In the genomic region with DNA sequence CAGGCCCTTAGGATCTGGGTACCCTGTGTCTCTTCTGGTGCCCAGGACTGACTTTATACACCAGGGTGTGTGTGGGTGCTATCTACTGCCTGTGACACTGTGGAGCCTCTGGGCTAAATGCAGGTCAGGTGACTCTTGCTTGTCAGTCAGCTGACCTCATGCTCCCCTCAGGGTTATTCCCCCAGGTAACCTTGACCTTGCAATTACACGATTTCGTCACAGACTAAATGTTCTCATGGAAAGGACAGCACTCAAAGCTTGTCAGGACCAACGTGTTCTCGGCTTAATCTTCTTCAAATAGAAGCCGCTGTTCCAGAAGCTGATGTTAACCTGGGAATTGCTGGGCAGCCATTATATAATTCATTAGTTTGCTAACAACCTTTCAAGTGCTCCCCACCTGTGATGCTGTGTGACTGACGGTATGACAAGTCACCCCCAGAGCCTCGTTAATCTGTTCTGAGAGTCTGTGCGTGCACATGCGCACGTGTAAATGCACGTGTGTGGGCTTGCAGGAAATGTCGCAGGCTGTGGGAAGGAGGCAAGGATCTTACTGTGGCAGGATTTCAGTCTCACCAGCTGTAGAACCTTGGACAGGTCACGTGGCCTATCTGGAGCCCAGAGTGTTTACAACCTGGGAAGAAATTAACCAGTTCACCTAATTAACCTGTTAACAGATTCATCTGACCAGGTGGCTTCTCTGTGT, we compare ENCODE assay signal across 9 mouse cellular contexts.
DNase-seq lines count a peak whose midpoint lies in the region; ATAC-seq and TF ChIP-seq lines count a peak whose summit lies in the region.
"Had no signal": no experiment of that assay in that cellular context is flagged by ENCODE, and none has a peak within 500 bp of the region (broad histone marks: within the 10 kb centered on the region; RNA-seq: fewer than 3 reads in every experiment).

No protein-coding gene starts in this region.

- no peak overlapping the region for H3K4me2 ChIP-seq in hindbrain, postnatal 0 days (ENCODE audit: low read depth, low read length)
- no peak overlapping the region for H3K4me2 ChIP-seq in hindbrain, embryonic 12.5 days (replicated peaks)
- H3K4me2 ChIP-seq in midbrain, embryonic 15.5 days: no peak overlapping the region
- H3K4me2 ChIP-seq: heart, embryonic 12.5 days; liver, embryonic 13.5 days had no signal

- H3K9ac ChIP-seq in hindbrain, postnatal 0 days (replicated peaks; ENCODE audit: low read length): no peak overlapping the region
- no peak overlapping the region for H3K9ac ChIP-seq in hindbrain, embryonic 12.5 days
- H3K9ac ChIP-seq in midbrain, embryonic 15.5 days: no peak overlapping the region
- H3K9ac ChIP-seq: heart, embryonic 12.5 days; liver, embryonic 13.5 days had no signal

- H3K27ac ChIP-seq in hindbrain, postnatal 0 days: no peak overlapping the region
- H3K27ac ChIP-seq in hindbrain, embryonic 12.5 days: no peak overlapping the region
- H3K27ac ChIP-seq in midbrain, embryonic 15.5 days: no peak overlapping the region
- no peak overlapping the region for H3K27ac ChIP-seq in midbrain, embryonic 10.5 days (replicated peaks)
- H3K27ac ChIP-seq: liver, embryonic 13.5 days had no signal

- no peaks in the 10 kb centered on the region for H3K36me3 ChIP-seq in hindbrain, postnatal 0 days (ENCODE audit: insufficient read depth, low read length)
- H3K36me3 ChIP-seq in hindbrain, embryonic 12.5 days: no peaks in the 10 kb centered on the region
- no peaks in the 10 kb centered on the region for H3K36me3 ChIP-seq in midbrain, embryonic 15.5 days (replicated peaks)
- no peaks in the 10 kb centered on the region for H3K36me3 ChIP-seq in midbrain, embryonic 10.5 days
- H3K36me3 ChIP-seq: heart, embryonic 12.5 days; liver, embryonic 13.5 days had no signal

- no peaks in the 10 kb centered on the region for H3K4me1 ChIP-seq in hindbrain, postnatal 0 days (ENCODE audit: insufficient read depth, low read length)
- H3K4me1 ChIP-seq in hindbrain, embryonic 12.5 days: peaks cover 6% of the 10 kb centered on the region; the same call in 1 of the 2 replicates
- H3K4me1 ChIP-seq in midbrain, embryonic 15.5 days: no peaks in the 10 kb centered on the region
- H3K4me1 ChIP-seq in midbrain, embryonic 10.5 days: peaks cover 15% of the 10 kb centered on the region
- H3K4me1 ChIP-seq: heart, embryonic 12.5 days; liver, embryonic 13.5 days had no signal

- no peaks in the 10 kb centered on the region for H3K27me3 ChIP-seq in hindbrain, postnatal 0 days (ENCODE audit: insufficient read depth, low read length)
- H3K27me3 ChIP-seq in hindbrain, embryonic 12.5 days: peaks cover 16% of the 10 kb centered on the region; the same call in 1 of the 2 replicates
- no peaks in the 10 kb centered on the region for H3K27me3 ChIP-seq in midbrain, embryonic 15.5 days (replicated peaks)
- no peaks in the 10 kb centered on the region for H3K27me3 ChIP-seq in midbrain, embryonic 10.5 days (ENCODE audit: low read depth, poor library complexity, severe bottlenecking)
- H3K27me3 ChIP-seq: liver, embryonic 13.5 days had no signal

- no peaks in the 10 kb centered on the region for H3K9me3 ChIP-seq in hindbrain, postnatal 0 days (ENCODE audit: low read length)
- 0 out of 2 replicates have a peak, but pooled peaks cover 2% of the 10 kb centered on the region for H3K9me3 ChIP-seq in hindbrain, embryonic 12.5 days (replicated peaks)
- no peaks in the 10 kb centered on the region for H3K9me3 ChIP-seq in midbrain, embryonic 15.5 days
- no peaks in the 10 kb centered on the region for H3K9me3 ChIP-seq in midbrain, embryonic 10.5 days (replicated peaks)
- H3K9me3 ChIP-seq: heart, embryonic 12.5 days; liver, embryonic 13.5 days had no signal

- no peak overlapping the region for H3K4me3 ChIP-seq in hindbrain, postnatal 0 days (ENCODE audit: low read length)
- no peak overlapping the region for H3K4me3 ChIP-seq in hindbrain, embryonic 12.5 days
- no peak overlapping the region for H3K4me3 ChIP-seq in midbrain, embryonic 15.5 days
- no peak overlapping the region for H3K4me3 ChIP-seq in midbrain, embryonic 10.5 days
- H3K4me3 ChIP-seq: heart, embryonic 12.5 days; liver, embryonic 13.5 days had no signal

- DNase-seq in hindbrain, postnatal 0 days (ENCODE audit: low spot score): peak; percentile 58
- DNase-seq in midbrain, embryonic 10.5 days (ENCODE audit: low spot score): no peak
- DNase-seq in gonadal fat pad, adult 2 months (ENCODE audit: low read depth): peak; percentile 12
- peak; percentile 38 for DNase-seq in right cerebral cortex, postnatal 14 days
- no peak for DNase-seq in layer of hippocampus, postnatal 25 days (ENCODE audit: extremely low spot score in 1 of 2, low spot score in 1 of 2)
- DNase-seq: liver, embryonic 13.5 days had no signal

- 66% methylated on average over 13 of the region's 13 CpGs for whole genome bisulfite sequencing in hindbrain, postnatal 0 days
- WGBS in hindbrain, embryonic 12.5 days: 66% methylated on average over 13 of the region's 13 CpGs
- 48% methylated on average over 13 of the region's 13 CpGs for WGBS in midbrain, embryonic 15.5 days
- 82% methylated on average over 13 of the region's 13 CpGs for WGBS in midbrain, embryonic 10.5 days

- ATAC-seq in hindbrain, postnatal 0 days: no peak
- no peak for ATAC-seq in hindbrain, embryonic 12.5 days (ENCODE audit: low FRiP score)
- 0 out of 2 replicates have a peak, but pooled peaks have one; percentile 30 for ATAC-seq in midbrain, embryonic 15.5 days (replicated peaks)

- TF ChIP-seq CTCF in hindbrain, postnatal 0 days (IDR thresholded peaks at IDR 0.05; ENCODE audit: low read depth): no peak

Comparison
In these comparisons a context has a peak if more than half of its experiments do, and no peak if none do; other contexts are left out.
1. DNase-seq: peak in hindbrain, postnatal 0 days (single experiment), gonadal fat pad, adult 2 months (single experiment) and right cerebral cortex, postnatal 14 days (single experiment); none in midbrain, embryonic 10.5 days (single experiment) and layer of hippocampus, postnatal 25 days (0 of 2).